Mouse (Mus musculus) ES-E14 (cell line): Measurements from ENCODE around the gene Glg1. TPM values are rescaled to one million over a fixed set of nuclear protein-coding genes. Genes with fewer than 3 reads are reported as not detected.

Experiments used
- DNase-seq: peaks from one replicate; pipeline ENCODE4 v3.0.0-alpha.2; 2013; ENCODE audit warnings: low read depth, low spot score
- H3K27ac ChIP-seq: 2 replicates; pipeline ENCODE4 v1.5.1; 2012; ENCODE audit warnings: low read depth, mild to moderate bottlenecking, low read length, moderate library complexity, mixed read lengths; ENCODE audit not compliant: poor library complexity, insufficient read depth, severe bottlenecking
- H3K36me3 ChIP-seq: 2 replicates; pipeline ENCODE4 v1.6.1; 2012; ENCODE audit warnings: mild to moderate bottlenecking, low read length, moderate library complexity, mixed read lengths; ENCODE audit not compliant: control insufficient read depth, poor library complexity, insufficient read depth, severe bottlenecking
- H3K4me1 ChIP-seq, 2 experiments: fragments of 150-350 bp in 1 of 2; sonication (generic) in 1 of 2; 2 replicates each; pipeline ENCODE4 v1.6.1; 2012; ENCODE audit warnings: low read length in 2 of 2, mild to moderate bottlenecking in 1 of 2, mixed read lengths in 1 of 2; ENCODE audit not compliant: control insufficient read depth in 2 of 2, insufficient read depth in 2 of 2, poor library complexity in 1 of 2
- H3K4me3 ChIP-seq, 2 experiments: fragments of 150-350 bp in 1 of 2; sonication (generic) in 1 of 2; 2 replicates each; pipeline ENCODE4 v1.5.1; 2012; ENCODE audit warnings: low read length in 2 of 2, low read depth in 1 of 2, mild to moderate bottlenecking in 1 of 2, mixed read lengths in 1 of 2; ENCODE audit not compliant: insufficient read depth in 1 of 2, poor library complexity in 1 of 2, severe bottlenecking in 1 of 2
- H3K9ac ChIP-seq: 2 replicates; pipeline ENCODE4 v1.6.1; 2012; ENCODE audit warnings: low read depth, mild to moderate bottlenecking, low read length, mixed read lengths; ENCODE audit not compliant: poor library complexity, insufficient read depth, severe bottlenecking
- H3K9me3 ChIP-seq: fragments of 150-350 bp; sonication (generic); 2 replicates; pipeline ENCODE4 v1.6.1; 2012; ENCODE audit warnings: low read depth, mild to moderate bottlenecking, low read length; ENCODE audit not compliant: control insufficient read depth, insufficient read depth
- CHD2 ChIP-seq: IDR thresholded peaks from 2 replicates; pipeline ENCODE4 v1.6.1; 2014; ENCODE audit warnings: mild to moderate bottlenecking, low read depth, low read length, inconsistent platforms
- HCFC1 ChIP-seq: IDR thresholded peaks from 2 replicates; pipeline ENCODE4 v1.6.1; 2012; ENCODE audit warnings: low read length, inconsistent platforms, borderline replicate concordance; ENCODE audit not compliant: insufficient read depth
- MAFK ChIP-seq: IDR thresholded peaks from 2 replicates; pipeline ENCODE4 v1.6.1; 2014; ENCODE audit warnings: mild to moderate bottlenecking, low read depth, low read length, inconsistent platforms; ENCODE audit not compliant: insufficient read depth
- ZC3H11A ChIP-seq: IDR thresholded peaks from 2 replicates; pipeline ENCODE4 v1.6.1; 2012; ENCODE audit warnings: low read depth, mild to moderate bottlenecking, inconsistent platforms, low read length, borderline replicate concordance
- ZNF384 ChIP-seq: IDR thresholded peaks from 2 replicates; pipeline ENCODE4 v1.6.1; 2012; ENCODE audit warnings: low read depth, low read length, inconsistent platforms
- in situ Hi-C, 2 experiments: fragments of 600-800 bp; cut with MboI; formaldehyde crosslinking; loops; one replicate each; pipeline ENCODE4 v1.15.1; 2025; ENCODE audit warnings: low sequenced_read_pairs in 2 of 2, inconsistent platforms in 1 of 2; ENCODE audit not compliant: unreplicated experiment in 2 of 2
- total RNA-seq: library from RNA; depleted of rRNA; stranded (reverse); fragments of 300-350 nt; gene quantifications from 2 replicates; pipeline ENCODE4 v1.2.3, GENCODE M21; 2012; rRNA removed

Glg1 gene
- total RNA-seq, 1 experiment, result 87.4 TPM

DNA sequence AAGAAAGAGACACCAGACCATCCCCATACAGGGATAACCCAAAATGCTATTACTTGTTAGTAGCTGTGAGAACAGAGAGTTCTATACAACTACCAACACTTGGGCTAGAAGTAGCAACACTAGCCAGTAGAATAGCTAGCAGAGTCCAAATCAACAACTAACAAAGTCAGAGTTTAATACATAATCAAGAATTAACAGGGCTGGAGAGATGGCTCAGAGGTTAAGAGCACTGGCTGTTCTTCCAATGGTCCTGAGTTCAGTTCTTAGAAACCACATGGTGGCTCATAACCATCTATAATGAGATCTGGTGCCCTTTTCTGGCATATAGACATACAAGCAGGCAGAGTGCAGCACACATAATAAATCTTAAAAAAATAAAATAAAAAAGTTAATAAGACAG is 116.5 kb downstream of the Glg1 start:
- in situ Hi-C loops, result no loop called here
- peaks cover 1% of the 10 kb centered on the region; the same call in 1 of the 2 replicates for H3K36me3 ChIP-seq
- no peak overlapping the region for H3K4me3 ChIP-seq
- no peak overlapping the region for H3K27ac ChIP-seq
- H3K4me1 ChIP-seq, result no peaks in the 10 kb centered on the region
- TF ChIP-seq ZC3H11A (no peak), CHD2 (no peak), MAFK (no peak), HCFC1 (no peak), ZNF384 (no peak)
- no peak for DNase-seq
- H3K9ac ChIP-seq, result no peak overlapping the region
- no peaks in the 10 kb centered on the region for H3K9me3 ChIP-seq

DNA sequence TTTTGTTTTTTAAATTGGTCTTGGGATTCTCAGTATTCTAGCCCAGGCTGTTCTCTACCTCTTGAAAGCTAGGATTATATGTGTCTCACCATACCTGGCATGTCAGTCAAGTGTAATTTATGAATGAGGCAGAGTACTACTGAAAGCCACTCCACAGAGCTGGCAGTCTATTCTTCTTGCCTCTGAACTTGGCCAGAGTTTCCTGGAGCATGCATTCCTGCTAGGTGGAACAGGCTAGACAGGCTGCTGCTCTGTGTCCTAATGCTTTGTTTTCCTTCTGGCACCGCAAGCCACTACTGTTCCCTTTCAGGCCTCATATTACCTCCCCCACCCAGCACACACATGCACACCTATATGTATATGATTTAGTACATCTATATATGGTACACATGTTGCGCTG is 128.3 kb downstream of the Glg1 start:
- no peak for DNase-seq
- Histone ChIP-seq H3K9me3 (no peaks in the 10 kb centered on the region), H3K27ac (no peak overlapping the region), H3K4me3 (no peak overlapping the region), H3K9ac (no peak overlapping the region), H3K36me3 (peaks cover 16% of the 10 kb centered on the region), H3K4me1 (no peaks in the 10 kb centered on the region)
- in situ Hi-C loops, result no loop called here
- TF ChIP-seq ZNF384 (no peak), ZC3H11A (no peak), HCFC1 (no peak), CHD2 (no peak), MAFK (no peak)

- H3K9ac ChIP-seq, result no peak overlapping the region
- H3K9me3 ChIP-seq, result no peaks in the 10 kb centered on the region
- in situ Hi-C loops, result no loop called here
- H3K4me3 ChIP-seq, result no peak overlapping the region
- no peak for DNase-seq
- no peak for TF ChIP-seq HCFC1
- no peak for TF ChIP-seq CHD2
- TF ChIP-seq ZNF384, result no peak
- no peak for TF ChIP-seq MAFK
- no peak for TF ChIP-seq ZC3H11A
- H3K27ac ChIP-seq, result no peak overlapping the region
- peaks cover 6% of the 10 kb centered on the region for H3K36me3 ChIP-seq
- no peaks in the 10 kb centered on the region for H3K4me1 ChIP-seq
These were observed 139.5 kb downstream of the Glg1 start for GRCm38 (mm10) chr8:111119481-111119880.

DNA sequence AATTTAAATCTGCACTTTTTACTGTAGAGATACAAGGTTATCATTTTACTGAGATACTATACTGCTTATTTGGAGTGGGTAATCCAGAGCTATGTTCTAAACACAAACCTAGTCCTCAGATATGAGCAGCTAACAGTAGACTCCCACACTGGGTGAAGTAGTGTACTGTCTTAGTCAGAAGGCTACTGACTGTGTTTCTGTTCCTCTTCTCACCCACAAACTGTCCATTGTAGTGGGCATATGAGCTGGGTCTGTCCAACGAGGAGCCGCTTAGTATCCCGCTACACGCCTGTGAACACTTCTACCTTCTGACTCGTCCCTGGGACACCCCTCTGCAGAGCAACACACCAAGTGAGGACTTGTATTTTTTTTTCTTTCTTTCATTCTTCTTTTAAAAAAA is 144.1 kb downstream of the Glg1 start:
- no peak overlapping the region for H3K27ac ChIP-seq
- H3K9ac ChIP-seq, result no peak overlapping the region
- no peaks in the 10 kb centered on the region for H3K9me3 ChIP-seq
- H3K36me3 ChIP-seq, result peaks cover 4% of the 10 kb centered on the region
- in situ Hi-C loops, result no loop called here
- no peak for TF ChIP-seq ZC3H11A
- TF ChIP-seq CHD2, result no peak
- TF ChIP-seq MAFK, result no peak
- H3K4me1 ChIP-seq, result no peaks in the 10 kb centered on the region
- no peak overlapping the region for H3K4me3 ChIP-seq
- no peak for DNase-seq

Other genes starting within 250 kb of the Glg1 start
- 25.3 and 30.2 TPM in 2 replicates for gene Ddx19b, start 227.5 kb downstream of the Glg1 start, total RNA-seq
- gene Aars, start 226.1 kb downstream of the Glg1 start, total RNA-seq, result 211 and 247 TPM in 2 replicates
- gene Exosc6, start 202.9 kb downstream of the Glg1 start, total RNA-seq, result 2.6 TPM in 1 of 2 replicates, not detected in the other
- gene Clec18a, start 166.8 kb downstream of the Glg1 start, total RNA-seq, result 0.22 TPM in 1 of 2 replicates, not detected in the other
- gene Pdpr, start 164.6 kb downstream of the Glg1 start, total RNA-seq, result 23.6 and 25.6 TPM in 2 replicates
- gene Rfwd3, start 41.0 kb upstream of the Glg1 start, total RNA-seq, result 43.1 and 73.8 TPM in 2 replicates
- gene Mlkl, start 79.0 kb upstream of the Glg1 start, total RNA-seq, result 0.95 and 1.2 TPM in 2 replicates
- not detected in 2 replicates for gene Fa2h, start 134.6 kb upstream of the Glg1 start, total RNA-seq